Mouse (Mus musculus) adrenal gland, postnatal 4 days (tissue): ENCODE results near the gene Lrch1. TPM values are rescaled to one million over a fixed set of nuclear protein-coding genes. Genes with fewer than 3 reads are reported as not detected.

Source experiments
- DNase-seq, 2 experiments: peaks; one replicate each; pipeline ENCODE4 v3.0.0; 2021 to 2022; ENCODE audit warnings: low spot score in 2 of 2, mixed read lengths in 2 of 2
- total RNA-seq, 2 experiments: library from RNA; stranded (reverse); gene quantifications; 2 replicates each; pipeline ENCODE4 v1.2.3; 2021

Gene Lrch1
- total RNA-seq, 2 experiments from 2014 or later, result 25.9 to 27.4 TPM

DNA sequence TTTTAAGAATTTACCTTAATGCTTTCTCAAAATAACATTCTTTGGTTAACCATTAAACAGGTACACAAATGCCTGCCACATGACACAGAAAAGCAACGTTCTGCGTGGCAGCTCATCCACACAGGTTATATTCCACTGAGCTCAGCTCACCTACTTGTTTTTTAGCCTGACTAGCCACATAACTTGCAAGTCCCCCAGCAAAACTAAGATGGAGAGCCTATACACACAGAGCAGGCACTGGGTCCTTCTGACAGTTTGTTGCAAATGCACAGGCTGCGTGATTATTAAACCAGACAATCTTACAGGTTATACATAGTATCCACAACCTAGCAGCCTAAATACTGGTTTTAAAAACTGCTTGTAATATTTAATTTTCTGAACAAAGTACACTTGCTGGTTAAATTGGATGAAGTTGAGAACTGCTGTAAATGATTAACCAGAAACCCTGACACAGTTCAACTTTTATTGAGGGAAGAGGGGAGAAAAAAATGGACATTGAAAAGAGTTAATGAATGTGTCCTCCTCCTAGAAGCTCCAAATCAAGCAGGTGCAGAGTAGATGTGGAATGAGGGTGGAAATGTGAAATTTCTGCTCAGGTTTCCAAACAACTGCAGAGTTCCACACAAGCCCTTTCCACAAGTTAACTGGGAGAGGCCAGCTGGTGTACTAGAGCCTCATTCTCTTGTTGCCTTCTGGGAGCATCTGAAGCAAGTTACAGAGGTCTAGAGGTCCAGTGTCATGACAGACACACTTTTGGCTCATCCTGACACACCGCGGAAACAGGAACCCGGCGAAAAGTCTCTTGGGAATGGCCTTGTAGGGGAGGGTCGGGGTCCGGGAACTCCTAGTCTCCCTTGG, 216.2 kb downstream of the Lrch1 start:
- DNase-seq, result no peak

DNA sequence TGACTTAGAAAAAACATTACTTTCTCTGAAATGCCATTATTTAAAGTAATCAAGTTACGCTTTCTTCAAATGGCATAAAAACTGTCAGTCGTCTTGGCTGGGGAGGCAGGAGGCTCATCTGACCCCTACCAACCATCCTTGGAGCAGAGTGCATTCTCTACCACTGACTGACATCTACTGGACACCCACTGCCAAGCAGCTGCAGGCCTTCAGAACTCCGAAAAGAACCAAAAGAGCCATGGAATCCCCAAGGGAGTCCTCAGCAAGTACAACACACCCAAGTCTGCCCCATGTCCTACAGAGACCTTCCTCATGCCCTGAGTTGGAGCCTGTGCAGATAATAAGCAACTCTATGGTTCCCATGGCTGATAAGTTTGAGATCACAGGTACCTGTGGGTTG, 224.1 kb downstream of the Lrch1 start:
- no peak for DNase-seq

DNA sequence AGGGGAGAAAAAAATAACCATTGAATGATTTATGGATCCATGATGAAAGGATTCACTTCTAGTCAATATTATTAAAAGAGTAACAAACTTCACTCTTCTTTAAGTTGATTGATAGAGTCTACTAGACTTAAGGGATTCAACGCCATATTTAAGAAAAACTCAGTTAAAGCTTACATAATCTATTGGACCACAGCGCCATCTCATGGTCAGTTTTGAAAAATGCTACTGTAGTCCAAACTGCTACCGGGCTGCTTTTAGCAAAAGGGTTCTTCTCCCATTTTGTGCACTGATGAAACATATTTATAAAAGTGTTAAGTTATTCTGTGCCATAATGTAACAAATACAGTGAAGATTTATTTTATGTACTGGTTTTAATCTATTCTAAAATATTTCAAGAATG, 238.6 kb downstream of the Lrch1 start:
- no peak for DNase-seq

Other genes with a start within 250 kb of the Lrch1 start
- gene Esd, start 215.6 kb downstream of the Lrch1 start, total RNA-seq, result 100 to 1,000 TPM; 189 to 197 TPM
- 1 to 10 TPM; 1.2 to 1.3 TPM for gene Rubcnl, start 68.2 kb upstream of the Lrch1 start, total RNA-seq
- gene Lrrc63, start 183.0 kb upstream of the Lrch1 start, total RNA-seq, result under 1 TPM in 1 of 2 experiments, not detected in 1; 0.11 TPM
- gene Lcp1, start 183.2 kb upstream of the Lrch1 start, total RNA-seq, result 10 to 100 TPM; 19.9 to 22.8 TPM